Mouse (Mus musculus) limb, embryonic 13.5 days (tissue): ENCODE measurements around the gene P3h2. TPM values are rescaled to one million over a fixed set of nuclear protein-coding genes. Genes with fewer than 3 reads are reported as not detected.

Experiments used
- ATAC-seq: fragments of 200-750 bp; cut with Nextera tagmentation; 2 replicates; pipeline ENCODE4 v1.8.0; 2017; ENCODE audit warnings: low read depth, moderate number of reproducible peaks, moderate TSS enrichment; ENCODE audit not compliant: low FRiP score
- H3K27ac ChIP-seq: fragments of 300-500 bp; sonication (generic); 2 replicates; pipeline ENCODE4 v1.5.1; 2015; ENCODE audit warnings: inconsistent platforms, mild to moderate bottlenecking, moderate library complexity
- H3K27me3 ChIP-seq: fragments of 300-500 bp; sonication (generic); 2 replicates; pipeline ENCODE4 v1.6.1; 2015; ENCODE audit warnings: mild to moderate bottlenecking, inconsistent platforms
- H3K36me3 ChIP-seq: fragments of 300-500 bp; sonication (generic); 2 replicates; pipeline ENCODE4 v1.6.1; 2015; ENCODE audit warnings: inconsistent platforms, mild to moderate bottlenecking, moderate library complexity
- H3K4me1 ChIP-seq: fragments of 300-500 bp; sonication (generic); 2 replicates; pipeline ENCODE4 v1.6.1; 2015; ENCODE audit warnings: inconsistent platforms
- H3K4me2 ChIP-seq: fragments of 300-500 bp; sonication (generic); replicated peaks from 2 replicates; pipeline ENCODE4 v1.6.1; 2015; ENCODE audit warnings: inconsistent platforms, mild to moderate bottlenecking, moderate library complexity
- H3K4me3 ChIP-seq: fragments of 300-500 bp; sonication (generic); 2 replicates; pipeline ENCODE4 v1.5.1; 2015; ENCODE audit warnings: moderate library complexity, mild to moderate bottlenecking, inconsistent platforms
- H3K9ac ChIP-seq: fragments of 300-500 bp; sonication (generic); 2 replicates; pipeline ENCODE4 v1.6.1; 2015; ENCODE audit warnings: mild to moderate bottlenecking, inconsistent platforms
- H3K9me3 ChIP-seq: fragments of 300-500 bp; sonication (generic); 2 replicates; pipeline ENCODE4 v1.6.1; 2016; ENCODE audit warnings: inconsistent platforms
- WGBS: fragments of 180-500 bp; shearing (Covaris S2); methylation state at CpG from one replicate; pipeline ENCODE4 v1.1.7; 2015; 5-methylcytosine and 5-hydroxymethylcytosine counted together
- polyA plus RNA-seq: library from polyadenylated mRNA; unstranded; fragments of >200 nt; fragmentation: Nextera tagmentation; extraction: Ambion mirVana; gene quantifications from 2 replicates; pipeline ENCODE4 v1.2.1, GENCODE M21; 2015

P3h2 gene
- polyA plus RNA-seq, 1 experiment from 2014 or later = 3.8 TPM

DNA sequence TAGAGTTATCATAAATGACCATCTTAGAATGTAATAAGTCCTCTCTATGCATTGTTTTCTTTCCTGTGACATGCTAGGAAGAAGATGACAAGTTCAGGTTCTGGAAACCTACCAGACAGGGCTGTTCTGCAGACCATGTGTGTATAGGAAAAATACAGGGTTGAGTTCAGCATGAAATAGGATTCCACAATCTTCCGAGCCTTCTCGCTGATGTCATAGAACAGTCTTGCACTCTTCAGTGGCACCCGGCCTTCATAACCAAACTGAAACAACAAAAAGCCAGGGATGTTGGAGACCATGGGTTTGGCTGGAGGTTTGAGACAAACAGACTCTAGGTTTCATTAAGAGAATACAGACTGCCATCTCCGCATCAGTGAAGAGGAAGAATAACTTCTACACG is 134.9 kb downstream of the P3h2 start:
- H3K4me2 ChIP-seq = no peak overlapping the region
- 0 out of 2 replicates have a peak, but pooled peaks cover 7% of the 10 kb centered on the region for H3K36me3 ChIP-seq
- H3K27me3 ChIP-seq = no peaks in the 10 kb centered on the region
- H3K4me3 ChIP-seq = no peak overlapping the region
- no peaks in the 10 kb centered on the region for H3K9me3 ChIP-seq
- H3K27ac ChIP-seq = no peak overlapping the region
- ATAC-seq = no peak
- H3K4me1 ChIP-seq = no peaks in the 10 kb centered on the region
- WGBS = 88% methylated on average over 5 of the region's 5 CpGs
- H3K9ac ChIP-seq = no peak overlapping the region

DNA sequence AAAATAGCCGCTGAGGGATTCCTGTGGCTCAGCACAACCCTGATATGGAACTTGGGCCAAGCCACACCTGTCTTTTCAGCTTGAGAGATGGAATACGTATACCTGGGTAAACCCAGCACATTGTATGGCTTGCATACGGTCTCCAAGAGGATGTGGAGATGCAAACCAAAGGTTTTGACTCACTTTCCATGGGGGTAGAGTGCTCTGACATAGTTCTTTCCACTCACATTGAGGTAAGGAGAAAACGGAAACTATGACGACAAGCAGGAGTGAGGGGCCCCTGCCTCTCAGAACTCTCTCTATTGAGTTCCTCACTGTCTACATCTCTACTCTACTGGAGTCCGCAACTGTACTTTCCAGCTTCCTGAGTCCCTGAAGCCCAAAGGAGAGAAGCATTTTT is 135.4 kb downstream of the P3h2 start:
- Histone ChIP-seq H3K9me3 (no peaks in the 10 kb centered on the region), H3K36me3 (0 out of 2 replicates have a peak, but pooled peaks cover 7% of the 10 kb centered on the region), H3K27ac (no peak overlapping the region), H3K9ac (no peak overlapping the region), H3K4me2 (no peak overlapping the region), H3K27me3 (no peaks in the 10 kb centered on the region), H3K4me3 (no peak overlapping the region), H3K4me1 (no peaks in the 10 kb centered on the region)
- no peak for ATAC-seq
- WGBS = 85% methylated on average over 6 of the region's 6 CpGs

DNA sequence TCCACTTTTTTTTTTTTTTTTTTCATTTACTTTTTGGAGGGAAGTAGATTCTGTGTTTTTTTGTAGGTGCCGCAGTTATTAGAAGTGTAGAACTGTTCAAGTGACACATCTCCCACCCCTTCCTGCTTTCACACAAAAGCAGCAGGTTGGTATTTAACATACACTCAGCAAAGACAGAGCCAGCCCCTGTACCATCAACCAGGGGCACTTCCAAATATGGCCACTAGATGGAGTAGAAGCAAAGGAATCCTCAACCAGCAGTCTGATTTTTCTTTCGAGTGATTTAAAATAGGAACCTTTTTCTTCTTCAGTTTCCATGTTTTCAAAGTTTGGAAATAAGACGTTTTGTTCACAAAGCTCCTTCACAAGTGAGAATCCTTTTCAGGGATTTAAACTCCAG is 138.3 kb downstream of the P3h2 start:
- H3K36me3 ChIP-seq = 0 out of 2 replicates have a peak, but pooled peaks cover 7% of the 10 kb centered on the region
- H3K4me3 ChIP-seq = no peak overlapping the region
- no peak overlapping the region for H3K9ac ChIP-seq
- 19% methylated on average over 3 of the region's 3 CpGs for WGBS
- H3K27me3 ChIP-seq = no peaks in the 10 kb centered on the region
- H3K4me2 ChIP-seq = no peak overlapping the region
- peak; percentile 41; the same call in 1 of the 2 replicates for ATAC-seq
- H3K27ac ChIP-seq = no peak overlapping the region
- no peaks in the 10 kb centered on the region for H3K4me1 ChIP-seq
- no peaks in the 10 kb centered on the region for H3K9me3 ChIP-seq

DNA sequence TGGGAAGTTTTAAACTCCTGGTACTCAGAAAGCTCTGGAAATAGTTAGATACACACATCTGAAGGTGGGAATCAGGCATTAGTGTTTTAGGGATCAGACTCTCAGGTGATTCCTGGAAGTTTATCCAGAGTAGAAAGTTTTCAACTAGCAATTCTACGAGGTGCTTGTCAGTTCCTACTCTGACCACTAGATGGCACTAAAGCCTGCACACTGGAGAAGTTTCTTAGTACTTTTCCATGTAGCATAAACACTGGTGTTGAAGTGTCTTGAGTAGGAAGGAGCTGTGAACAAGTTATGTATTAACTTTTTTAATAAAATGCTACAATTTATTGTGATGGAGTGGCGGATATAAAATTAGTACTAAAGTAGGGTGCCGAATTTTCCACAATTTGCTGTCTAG is 141.7 kb downstream of the P3h2 start:
- Histone ChIP-seq H3K4me2 (no peak overlapping the region), H3K27me3 (no peaks in the 10 kb centered on the region), H3K9me3 (no peaks in the 10 kb centered on the region), H3K9ac (no peak overlapping the region), H3K4me3 (no peak overlapping the region), H3K4me1 (no peaks in the 10 kb centered on the region), H3K27ac (no peak overlapping the region), H3K36me3 (peaks cover 7% of the 10 kb centered on the region; the same call in 1 of the 2 replicates)
- ATAC-seq = no peak
- 16% methylated on average over 3 of the region's 3 CpGs for WGBS

DNA sequence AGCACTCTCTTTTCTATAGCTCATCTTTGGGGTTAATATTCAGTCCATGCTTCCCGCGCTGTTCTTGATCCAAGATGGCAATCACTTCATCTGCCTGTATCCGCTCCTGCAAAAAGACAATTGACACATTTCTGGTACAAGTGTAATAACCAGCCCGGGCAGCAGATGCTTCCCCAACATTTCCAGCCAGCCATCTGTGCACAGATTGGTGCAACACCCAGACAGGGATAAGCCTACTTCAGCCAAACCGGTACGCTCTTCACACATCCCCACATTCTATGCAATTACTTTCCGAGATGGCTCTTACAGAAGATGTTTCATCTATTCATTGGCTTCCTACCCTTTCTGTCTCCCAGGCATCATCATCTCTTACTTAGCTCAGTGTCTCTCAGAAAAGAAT is 145.2 kb downstream of the P3h2 start:
- no peak for ATAC-seq
- Histone ChIP-seq H3K4me1 (peaks cover 3% of the 10 kb centered on the region; the same call in 1 of the 2 replicates), H3K27me3 (no peaks in the 10 kb centered on the region), H3K9me3 (no peaks in the 10 kb centered on the region), H3K36me3 (peaks cover 4% of the 10 kb centered on the region; the same call in 1 of the 2 replicates), H3K4me2 (no peak overlapping the region), H3K9ac (no peak overlapping the region), H3K4me3 (no peak overlapping the region), H3K27ac (no peak overlapping the region)
- 95% methylated on average over 7 of the region's 7 CpGs for WGBS

DNA sequence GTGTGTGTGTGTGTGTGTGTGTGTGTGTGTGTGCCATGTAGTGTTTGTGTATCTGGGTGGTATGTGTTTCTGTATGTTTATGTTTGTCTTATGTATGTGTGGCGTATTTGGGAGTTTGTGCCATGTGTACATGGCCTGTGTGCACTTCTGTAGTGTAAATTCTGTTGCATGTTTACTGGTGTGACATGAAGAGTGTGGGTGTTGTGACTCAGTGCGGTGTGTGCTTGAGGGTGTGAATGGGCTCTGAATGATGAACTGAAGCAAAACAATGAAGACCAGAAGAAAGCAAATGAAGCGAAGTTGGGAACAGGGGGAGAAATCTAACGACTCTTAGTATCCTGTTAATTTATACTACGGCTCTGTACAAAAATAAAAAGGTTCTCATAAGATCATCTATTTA is 145.7 kb downstream of the P3h2 start:
- Histone ChIP-seq H3K4me1 (peaks cover 7% of the 10 kb centered on the region), H3K27ac (no peak overlapping the region), H3K36me3 (peaks cover 4% of the 10 kb centered on the region; the same call in 1 of the 2 replicates), H3K9me3 (no peaks in the 10 kb centered on the region), H3K27me3 (no peaks in the 10 kb centered on the region), H3K4me3 (no peak overlapping the region), H3K9ac (no peak overlapping the region), H3K4me2 (no peak overlapping the region)
- ATAC-seq = no peak
- 93% methylated on average over 5 of the region's 5 CpGs for WGBS

DNA sequence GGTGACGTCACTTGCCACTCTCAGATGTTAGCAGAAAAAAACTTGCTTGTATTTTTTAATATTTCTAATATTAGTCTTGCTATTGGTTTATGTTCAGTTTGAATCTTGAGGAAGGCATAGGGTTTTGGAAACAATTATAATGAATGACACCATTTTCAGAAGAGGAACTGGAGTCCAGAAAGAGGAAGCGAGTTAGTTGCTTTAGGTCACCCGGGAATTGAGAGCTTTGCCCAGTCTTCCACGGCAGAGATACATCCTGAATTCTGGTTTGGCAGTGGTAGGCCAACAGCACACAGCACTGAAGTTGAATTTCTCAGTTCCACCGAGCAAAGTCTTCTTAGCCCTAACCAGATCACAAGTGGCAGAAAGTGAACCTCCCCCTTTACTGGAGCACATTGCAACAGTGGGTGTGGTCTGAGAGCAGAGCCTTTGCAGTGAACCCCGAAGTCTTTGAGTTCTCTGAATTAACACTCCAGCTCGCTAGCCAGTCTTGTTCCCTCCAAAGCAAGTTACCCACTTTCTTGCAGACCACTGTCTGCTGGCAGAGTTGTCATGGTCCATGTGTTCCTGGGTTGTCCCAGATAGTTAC is 146.8 kb downstream of the P3h2 start:
- Histone ChIP-seq H3K4me2 (no peak overlapping the region), H3K9ac (no peak overlapping the region), H3K36me3 (peaks cover 4% of the 10 kb centered on the region; the same call in 1 of the 2 replicates), H3K4me3 (no peak overlapping the region), H3K9me3 (no peaks in the 10 kb centered on the region), H3K4me1 (peaks cover 17% of the 10 kb centered on the region), H3K27ac (no peak overlapping the region), H3K27me3 (no peaks in the 10 kb centered on the region)
- WGBS = 72% methylated on average over 7 of the region's 7 CpGs
- no peak for ATAC-seq

DNA sequence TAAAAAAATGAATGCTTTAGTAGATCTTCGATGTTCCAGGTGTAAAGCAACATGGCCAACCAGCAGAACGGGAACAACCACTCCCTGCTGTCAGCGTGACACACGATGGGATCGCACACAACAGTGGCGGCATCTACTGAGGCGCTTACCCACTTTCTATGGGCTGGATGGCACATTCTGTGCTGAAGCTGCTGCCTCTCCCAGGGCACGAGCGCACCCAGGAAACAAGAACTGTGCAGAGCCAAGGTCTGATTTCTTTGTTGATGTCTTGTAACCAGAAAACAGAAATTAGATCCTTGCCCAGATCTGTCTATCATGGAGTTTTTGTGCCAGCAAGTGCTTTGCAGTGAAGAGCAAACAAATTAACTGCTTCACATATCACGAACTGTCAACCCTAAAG is 147.4 kb downstream of the P3h2 start:
- H3K4me2 ChIP-seq = no peak overlapping the region
- no peaks in the 10 kb centered on the region for H3K27me3 ChIP-seq
- no peak overlapping the region for H3K9ac ChIP-seq
- no peak for ATAC-seq
- peaks cover 4% of the 10 kb centered on the region; the same call in 1 of the 2 replicates for H3K36me3 ChIP-seq
- no peak overlapping the region for H3K4me3 ChIP-seq
- 94% methylated on average over 10 of the region's 10 CpGs for WGBS
- no peak overlapping the region for H3K27ac ChIP-seq
- H3K4me1 ChIP-seq = peaks cover 21% of the 10 kb centered on the region
- H3K9me3 ChIP-seq = no peaks in the 10 kb centered on the region

DNA sequence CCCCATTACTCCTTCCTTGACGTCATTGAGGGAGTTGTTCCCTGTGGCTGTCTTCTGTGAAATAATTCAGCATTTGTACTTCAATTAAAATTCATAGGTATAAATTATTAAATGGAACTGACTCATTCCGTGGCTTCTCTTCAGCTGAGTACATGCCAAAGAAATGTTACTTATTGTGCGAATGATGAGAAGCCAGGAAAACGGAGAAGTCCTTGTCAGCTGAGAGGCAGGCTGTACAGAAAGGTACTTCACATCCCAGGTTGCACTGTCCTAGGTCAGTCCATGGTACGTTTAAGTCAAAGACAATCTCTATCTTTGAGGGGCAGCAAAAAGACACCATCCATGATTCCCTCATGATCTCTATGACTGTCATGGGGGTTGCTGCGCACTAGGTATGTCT is 148.8 kb downstream of the P3h2 start:
- no peak for ATAC-seq
- no peak overlapping the region for H3K4me2 ChIP-seq
- WGBS = 89% methylated on average over 6 of the region's 6 CpGs
- no peak overlapping the region for H3K27ac ChIP-seq
- peaks cover 23% of the 10 kb centered on the region for H3K4me1 ChIP-seq
- no peak overlapping the region for H3K9ac ChIP-seq
- H3K4me3 ChIP-seq = no peak overlapping the region
- no peaks in the 10 kb centered on the region for H3K27me3 ChIP-seq
- H3K9me3 ChIP-seq = no peaks in the 10 kb centered on the region
- peaks cover 4% of the 10 kb centered on the region; the same call in 1 of the 2 replicates for H3K36me3 ChIP-seq

DNA sequence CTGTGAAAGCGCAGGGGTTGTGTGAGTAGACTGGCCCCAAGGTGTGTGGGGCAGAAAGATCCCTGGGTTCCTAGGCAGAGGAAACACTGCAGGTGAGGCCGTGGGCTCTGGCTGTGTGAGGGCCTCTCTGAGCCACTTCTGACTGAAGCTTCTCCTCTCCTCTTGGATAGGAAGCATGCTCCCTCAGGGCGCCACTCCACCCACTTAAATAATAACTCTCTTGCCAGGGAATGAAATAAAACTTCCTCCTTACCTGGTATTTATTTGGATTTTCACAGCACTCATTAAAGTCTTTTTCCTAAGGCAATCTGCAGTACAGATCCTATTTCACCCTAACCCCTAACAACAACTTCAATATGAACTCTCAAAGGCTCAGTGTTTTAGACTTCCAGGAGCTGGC is 151.0 kb downstream of the P3h2 start:
- Histone ChIP-seq H3K9ac (no peak overlapping the region), H3K4me1 (peaks cover 23% of the 10 kb centered on the region), H3K36me3 (peaks cover 4% of the 10 kb centered on the region; the same call in 1 of the 2 replicates), H3K9me3 (no peaks in the 10 kb centered on the region), H3K4me2 (no peak overlapping the region), H3K27me3 (no peaks in the 10 kb centered on the region), H3K27ac (peak overlapping the region; percentile 55; the same call in 1 of the 2 replicates), H3K4me3 (no peak overlapping the region)
- 64% methylated on average over 3 of the region's 3 CpGs for WGBS
- peak; percentile 67; the same call in 1 of the 2 replicates for ATAC-seq

DNA sequence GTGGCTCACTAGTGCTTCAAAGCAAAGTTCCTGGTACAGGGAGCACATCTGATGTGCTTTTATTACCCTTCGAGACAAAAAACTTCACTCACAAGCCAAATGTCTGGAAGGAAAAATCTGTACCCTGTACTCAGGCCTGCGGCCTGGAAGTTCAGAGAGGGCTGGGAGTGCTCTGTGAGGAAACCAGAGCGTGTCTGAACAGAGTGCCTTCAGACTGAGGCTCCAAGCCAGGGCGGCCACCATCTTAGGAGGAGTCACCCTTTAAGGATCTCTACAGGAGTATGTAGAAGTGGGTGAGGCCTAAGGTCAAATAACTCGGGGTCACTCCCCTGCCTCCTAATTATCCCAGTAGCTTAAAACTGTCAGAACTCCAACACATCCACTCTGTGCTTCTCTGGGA is 152.2 kb downstream of the P3h2 start:
- Histone ChIP-seq H3K4me2 (no peak overlapping the region), H3K27ac (no peak overlapping the region), H3K27me3 (no peaks in the 10 kb centered on the region), H3K9ac (no peak overlapping the region), H3K4me1 (peaks cover 23% of the 10 kb centered on the region), H3K9me3 (no peaks in the 10 kb centered on the region), H3K4me3 (no peak overlapping the region), H3K36me3 (no peaks in the 10 kb centered on the region; the same call in 1 of the 2 replicates)
- no peak for ATAC-seq
- WGBS = 54% methylated on average over 5 of the region's 5 CpGs

DNA sequence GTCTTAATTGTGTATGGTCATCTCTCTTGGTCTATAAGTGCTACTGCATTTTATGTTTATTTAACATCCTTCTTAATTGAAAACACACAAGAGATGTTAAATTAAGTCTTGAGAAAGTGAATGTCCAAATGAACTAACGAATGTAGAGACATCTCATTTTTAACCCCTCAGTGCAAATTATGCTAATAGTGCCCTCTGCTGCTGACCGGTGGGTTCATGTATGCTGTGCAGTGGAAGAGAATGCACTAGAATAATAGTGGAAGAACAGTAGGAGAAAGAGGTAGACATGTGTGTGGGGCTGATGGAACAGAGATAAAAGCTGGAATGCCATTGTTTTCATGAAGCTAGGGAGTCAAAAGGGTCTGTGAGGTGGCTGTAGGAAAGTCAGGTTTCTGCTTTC is 153.6 kb downstream of the P3h2 start:
- H3K27me3 ChIP-seq = no peaks in the 10 kb centered on the region
- H3K36me3 ChIP-seq = no peaks in the 10 kb centered on the region
- no peak overlapping the region for H3K27ac ChIP-seq
- peaks cover 23% of the 10 kb centered on the region for H3K4me1 ChIP-seq
- no peak overlapping the region for H3K4me2 ChIP-seq
- H3K9me3 ChIP-seq = no peaks in the 10 kb centered on the region
- no peak overlapping the region for H3K4me3 ChIP-seq
- no peak overlapping the region for H3K9ac ChIP-seq
- ATAC-seq = no peak
- 66% methylated on average over 2 of the region's 2 CpGs for WGBS

DNA sequence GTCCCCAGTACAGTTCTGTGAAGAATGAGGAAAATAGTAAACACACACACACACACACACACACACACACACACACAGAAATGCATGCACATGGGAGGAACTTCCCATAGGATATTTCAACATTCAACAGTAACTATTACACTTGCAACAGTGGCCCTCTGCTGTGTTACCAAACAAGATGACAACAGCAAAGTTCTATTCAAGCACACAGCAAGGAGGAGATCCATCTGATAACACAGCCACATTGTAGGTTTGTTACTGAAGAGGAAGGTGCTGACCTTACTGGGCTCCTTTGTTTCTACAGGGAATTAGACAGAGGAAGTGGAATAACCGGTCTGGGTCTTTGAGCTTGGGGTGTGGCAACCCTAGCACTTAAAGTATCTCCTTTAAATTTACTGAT is 157.5 kb downstream of the P3h2 start:
- Histone ChIP-seq H3K4me2 (no peak overlapping the region), H3K4me3 (no peak overlapping the region), H3K27me3 (no peaks in the 10 kb centered on the region), H3K27ac (no peak overlapping the region), H3K9me3 (no peaks in the 10 kb centered on the region), H3K9ac (no peak overlapping the region), H3K4me1 (peaks cover under 1% of the 10 kb centered on the region; the same call in 1 of the 2 replicates), H3K36me3 (no peaks in the 10 kb centered on the region)
- WGBS = 63% methylated on average over 1 of the region's 1 CpGs
- no peak for ATAC-seq
